Mouse (Mus musculus): ENCODE measurements around the gene Cnot6l. TPM values are rescaled to one million over a fixed set of nuclear protein-coding genes. Genes with fewer than 3 reads are reported as not detected.

Cnot6l gene
- polyA plus RNA-seq, 1 experiment from 2014 or later = 28.3 TPM

GRCm38 (mm10) chr5:96183987-96184386 lies 20.0 kb upstream of the Cnot6l start:
- H3K4me3 ChIP-seq (replicated peaks) = no peak overlapping the region
- no peak for ATAC-seq (ENCODE audit: insufficient read depth, low FRiP score, low read depth)
- H3K4me1 ChIP-seq = no peaks in the 10 kb centered on the region
- no peaks in the 10 kb centered on the region for H3K9me3 ChIP-seq
- no peak overlapping the region for H3K27ac ChIP-seq
- H3K27me3 ChIP-seq (replicated peaks) = no peaks in the 10 kb centered on the region
- 52% methylated on average over 2 of the region's 2 CpGs for WGBS
- no peaks in the 10 kb centered on the region for H3K36me3 ChIP-seq
- no peak overlapping the region for H3K4me2 ChIP-seq
- H3K9ac ChIP-seq = no peak overlapping the region

- no peak overlapping the region for H3K4me2 ChIP-seq
- H3K4me3 ChIP-seq (replicated peaks) = no peak overlapping the region
- H3K4me1 ChIP-seq = no peaks in the 10 kb centered on the region
- no peaks in the 10 kb centered on the region for H3K36me3 ChIP-seq
- H3K27ac ChIP-seq = no peak overlapping the region
- WGBS = 58% methylated on average over 2 of the region's 2 CpGs
- no peak for ATAC-seq (ENCODE audit: insufficient read depth, low FRiP score, low read depth)
- H3K27me3 ChIP-seq (replicated peaks) = no peaks in the 10 kb centered on the region
- H3K9ac ChIP-seq = no peak overlapping the region
- no peaks in the 10 kb centered on the region for H3K9me3 ChIP-seq
Measured at GRCm38 (mm10) chr5:96183211-96183610, 19.2 kb upstream of the Cnot6l start.

GRCm38 (mm10) chr5:96176879-96177358 lies 12.9 kb upstream of the Cnot6l start:
- Histone ChIP-seq H3K4me2 (no peak overlapping the region), H3K4me3 (replicated peaks) (no peak overlapping the region), H3K27ac (no peak overlapping the region), H3K9ac (no peak overlapping the region), H3K27me3 (replicated peaks) (no peaks in the 10 kb centered on the region), H3K4me1 (no peaks in the 10 kb centered on the region), H3K36me3 (no peaks in the 10 kb centered on the region), H3K9me3 (no peaks in the 10 kb centered on the region)
- WGBS = 69% methylated on average over 11 of the region's 11 CpGs
- ATAC-seq (ENCODE audit: insufficient read depth, low FRiP score, low read depth) = no peak

GRCm38 (mm10) chr5:96176121-96176520 lies 12.2 kb upstream of the Cnot6l start:
- no peaks in the 10 kb centered on the region for H3K27me3 ChIP-seq (replicated peaks)
- 52% methylated on average over 9 of the region's 9 CpGs for WGBS
- no peaks in the 10 kb centered on the region for H3K9me3 ChIP-seq
- no peak overlapping the region for H3K9ac ChIP-seq
- H3K27ac ChIP-seq = no peak overlapping the region
- no peaks in the 10 kb centered on the region for H3K4me1 ChIP-seq
- no peak overlapping the region for H3K4me2 ChIP-seq
- no peaks in the 10 kb centered on the region for H3K36me3 ChIP-seq
- ATAC-seq (ENCODE audit: insufficient read depth, low FRiP score, low read depth) = no peak
- no peak overlapping the region for H3K4me3 ChIP-seq (replicated peaks)

GRCm38 (mm10) chr5:96171765-96172164 lies 7.8 kb upstream of the Cnot6l start:
- Histone ChIP-seq H3K9me3 (no peaks in the 10 kb centered on the region), H3K27me3 (replicated peaks) (no peaks in the 10 kb centered on the region)
- WGBS = 88% methylated on average over 4 of the region's 4 CpGs

GRCm38 (mm10) chr5:96170443-96170842 lies 6.5 kb upstream of the Cnot6l start:
- no peaks in the 10 kb centered on the region for H3K9me3 ChIP-seq
- H3K27ac ChIP-seq = no peak overlapping the region
- H3K27me3 ChIP-seq (replicated peaks) = no peaks in the 10 kb centered on the region
- no peak overlapping the region for H3K4me2 ChIP-seq
- H3K9ac ChIP-seq = no peak overlapping the region
- H3K4me3 ChIP-seq (replicated peaks) = no peak overlapping the region
- H3K4me1 ChIP-seq = no peaks in the 10 kb centered on the region
- no peaks in the 10 kb centered on the region for H3K36me3 ChIP-seq
- no peak for ATAC-seq (ENCODE audit: insufficient read depth, low FRiP score, low read depth)
- 80% methylated on average over 3 of the region's 3 CpGs for WGBS

More at GRCm38 (mm10) chr5:96171765-96172164, 7.8 kb upstream of the Cnot6l start:
- Histone ChIP-seq H3K4me2 (no peak overlapping the region), H3K36me3 (no peaks in the 10 kb centered on the region), H3K9ac (no peak overlapping the region), H3K27ac (no peak overlapping the region), H3K4me1 (no peaks in the 10 kb centered on the region), H3K4me3 (replicated peaks) (no peak overlapping the region)
- no peak for ATAC-seq (ENCODE audit: insufficient read depth, low FRiP score, low read depth)

- no peak overlapping the region for H3K27ac ChIP-seq
- no peaks in the 10 kb centered on the region for H3K9me3 ChIP-seq
- H3K4me2 ChIP-seq = no peak overlapping the region
- ATAC-seq (ENCODE audit: insufficient read depth, low FRiP score, low read depth) = no peak
- no peaks in the 10 kb centered on the region for H3K36me3 ChIP-seq
- 86% methylated on average over 2 of the region's 2 CpGs for WGBS
- H3K27me3 ChIP-seq (replicated peaks) = no peaks in the 10 kb centered on the region
- H3K9ac ChIP-seq = no peak overlapping the region
- peaks cover 4% of the 10 kb centered on the region; the same call in 1 of the 2 replicates for H3K4me1 ChIP-seq
- H3K4me3 ChIP-seq (replicated peaks) = no peak overlapping the region
Measured at GRCm38 (mm10) chr5:96166761-96167160, 2.8 kb upstream of the Cnot6l start.

GRCm38 (mm10) chr5:96163396-96164020 lies 463 bp downstream of the Cnot6l start:
- ATAC-seq (ENCODE audit: insufficient read depth, low FRiP score, low read depth) = no peak
- Histone ChIP-seq H3K4me3 (replicated peaks) (peak overlapping the region; percentile 78), H3K9ac (peak overlapping the region; percentile 44; the same call in 1 of the 2 replicates), H3K4me2 (peak overlapping the region; percentile 66), H3K27me3 (replicated peaks) (no peaks in the 10 kb centered on the region), H3K27ac (peak overlapping the region; percentile 99), H3K36me3 (no peaks in the 10 kb centered on the region), H3K9me3 (no peaks in the 10 kb centered on the region), H3K4me1 (peaks cover 6% of the 10 kb centered on the region; the same call in 1 of the 2 replicates)
- 0% methylated on average over 1 of the region's 1 CpGs for WGBS

- Histone ChIP-seq H3K36me3 (no peaks in the 10 kb centered on the region), H3K27ac (peak overlapping the region; percentile 99), H3K4me3 (replicated peaks) (peak overlapping the region; percentile 78), H3K4me1 (peaks cover 6% of the 10 kb centered on the region; the same call in 1 of the 2 replicates), H3K9me3 (no peaks in the 10 kb centered on the region), H3K9ac (peak overlapping the region; percentile 99), H3K27me3 (replicated peaks) (no peaks in the 10 kb centered on the region), H3K4me2 (peak overlapping the region; percentile 69)
- WGBS = under 1% methylated on average over 54 of the region's 56 CpGs
- peak; percentile 93 for ATAC-seq (ENCODE audit: insufficient read depth, low FRiP score, low read depth)
Measured at GRCm38 (mm10) chr5:96162399-96163331, 1.3 kb downstream of the Cnot6l start.

- H3K36me3 ChIP-seq = no peaks in the 10 kb centered on the region
- WGBS = under 1% methylated on average over 90 of the region's 114 CpGs
- peak overlapping the region; percentile 99 for H3K27ac ChIP-seq
- peaks cover 6% of the 10 kb centered on the region; the same call in 1 of the 2 replicates for H3K4me1 ChIP-seq
- H3K9me3 ChIP-seq = no peaks in the 10 kb centered on the region
- H3K4me2 ChIP-seq = peak overlapping the region; percentile 69
- ATAC-seq (ENCODE audit: insufficient read depth, low FRiP score, low read depth) = peak; percentile 34
- H3K9ac ChIP-seq = peak overlapping the region; percentile 99
- peak overlapping the region; percentile 78 for H3K4me3 ChIP-seq (replicated peaks)
- no peaks in the 10 kb centered on the region for H3K27me3 ChIP-seq (replicated peaks)
Measured at GRCm38 (mm10) chr5:96161578-96162398, 2.2 kb downstream of the Cnot6l start.

- WGBS = 1% methylated on average over 43 of the region's 45 CpGs
- Histone ChIP-seq H3K27ac (peak overlapping the region; percentile 99), H3K9me3 (no peaks in the 10 kb centered on the region), H3K4me1 (peaks cover 6% of the 10 kb centered on the region; the same call in 1 of the 2 replicates), H3K27me3 (replicated peaks) (no peaks in the 10 kb centered on the region), H3K9ac (peak overlapping the region; percentile 99), H3K4me3 (replicated peaks) (peak overlapping the region; percentile 78), H3K36me3 (no peaks in the 10 kb centered on the region), H3K4me2 (peak overlapping the region; percentile 69)
- no peak for ATAC-seq (ENCODE audit: insufficient read depth, low FRiP score, low read depth)
Measured at GRCm38 (mm10) chr5:96161263-96161577, 2.8 kb downstream of the Cnot6l start.
